Mouse (Mus musculus) frontal cortex, postnatal 36 days (tissue): ENCODE data around the gene Gm20388.

Experiments used
- DNase-seq, 2 experiments: peaks; one replicate each; pipeline ENCODE4 v3.0.0; 2022; ENCODE audit warnings: low spot score in 2 of 2

Gene Gm20388

DNA sequence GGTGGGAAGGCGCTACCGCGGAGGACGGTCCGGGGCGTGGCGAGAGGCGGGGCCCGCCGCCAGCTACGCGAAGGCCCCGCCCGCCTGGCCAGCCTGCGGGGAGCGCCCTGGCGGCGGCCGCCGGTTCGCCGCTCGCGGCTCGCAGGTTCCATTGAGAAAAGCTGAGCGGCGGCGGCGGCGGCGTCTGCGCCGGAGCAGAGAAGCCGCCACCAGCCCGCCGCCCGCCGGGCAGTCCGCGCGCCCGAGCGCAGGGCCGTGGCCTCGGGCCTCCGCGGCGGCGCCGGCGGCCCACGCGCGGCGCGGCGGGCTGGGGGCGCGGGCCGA is 2371.4 kb downstream of the Gm20388 start, which contains the start of gene Zfpm1:
TSS of gene Zfpm1 (plus strand) at position 107 of the 324 bp plus-strand sequence.
- no peak for DNase-seq

DNA sequence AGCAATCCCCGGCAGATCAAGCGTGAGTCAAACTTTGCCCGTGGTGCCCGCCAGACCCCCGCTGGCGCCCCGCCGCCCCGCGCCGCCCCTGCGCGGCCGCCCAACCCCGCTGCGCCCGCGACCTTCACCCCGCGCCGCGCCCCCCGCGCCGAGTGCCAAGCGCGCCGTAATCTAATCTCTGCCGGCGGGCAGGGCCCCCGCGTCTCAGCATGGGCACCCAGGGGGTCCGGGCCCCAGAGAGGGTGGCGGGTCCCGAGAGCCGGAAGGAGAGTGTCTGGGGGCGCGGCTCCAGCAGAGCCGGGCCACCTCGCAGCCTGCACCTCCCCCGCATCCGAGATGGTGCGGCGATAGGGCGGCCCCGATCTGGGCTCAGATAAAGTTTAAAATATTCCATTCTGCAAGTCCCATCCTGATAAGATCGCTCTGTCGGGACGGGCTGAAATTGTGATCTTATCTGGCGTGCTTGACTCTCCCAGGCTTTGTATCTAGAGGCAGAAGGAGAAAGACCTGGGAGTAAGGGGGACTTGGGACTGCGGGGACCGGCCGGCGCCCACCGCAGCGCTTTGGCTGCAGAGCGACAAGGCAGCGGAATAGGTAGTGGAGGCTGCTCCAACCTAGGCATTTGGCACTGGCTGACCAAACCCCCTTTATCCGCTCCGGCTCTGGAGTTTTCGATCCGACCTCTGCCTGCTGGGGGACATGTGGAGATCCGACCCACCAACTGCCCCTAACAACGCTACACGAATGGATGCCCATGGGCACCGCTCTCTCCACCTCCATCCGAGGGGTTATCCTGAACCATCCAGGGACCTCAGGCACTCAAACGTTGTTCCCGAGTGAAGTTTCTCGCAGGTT is 2372.1 kb downstream of the Gm20388 start:
- DNase-seq = peak in 1 of 2 experiments; percentile 42

DNA sequence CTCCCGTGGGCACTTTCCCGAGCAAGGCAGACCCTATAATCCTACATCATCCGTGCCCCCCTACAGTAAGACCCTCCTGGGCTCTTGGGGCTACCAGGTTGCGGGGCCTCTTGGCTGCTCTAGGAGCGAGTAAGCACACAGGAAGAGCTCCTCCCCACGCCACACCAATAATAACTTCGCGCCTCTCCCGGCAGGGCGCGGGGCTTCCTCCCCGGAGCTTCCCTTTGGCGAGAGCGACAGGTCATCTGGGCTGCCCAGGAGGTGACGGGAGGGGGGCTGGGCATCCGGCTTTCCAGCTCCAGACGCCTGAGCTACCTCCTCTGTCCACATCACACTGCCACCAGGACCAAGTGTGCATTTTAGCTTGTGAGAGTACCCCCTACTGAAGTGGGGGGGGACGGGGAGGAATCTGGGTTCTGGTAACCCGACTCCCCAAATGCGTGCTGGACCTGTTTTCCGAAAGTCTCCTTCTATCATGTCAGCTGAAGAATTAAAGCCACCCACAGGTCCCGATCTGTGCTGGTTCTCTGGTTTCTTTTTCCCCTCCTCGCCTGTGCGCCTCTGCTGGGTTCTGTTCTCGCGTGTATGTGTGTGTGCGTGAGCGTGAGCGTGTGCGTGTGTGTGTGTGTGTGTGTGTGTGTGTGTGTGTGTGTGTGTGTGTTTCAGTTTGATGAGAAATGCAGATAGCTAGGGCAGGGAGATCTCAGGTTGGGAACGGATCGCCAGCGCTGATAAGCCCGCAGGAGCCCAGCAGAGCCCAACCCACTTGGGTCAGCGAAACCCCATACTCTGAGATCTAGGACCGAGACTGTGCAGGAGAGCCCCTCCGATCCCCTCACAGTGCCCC is 2372.9 kb downstream of the Gm20388 start:
- peak; percentile 40 to 62 for DNase-seq

DNA sequence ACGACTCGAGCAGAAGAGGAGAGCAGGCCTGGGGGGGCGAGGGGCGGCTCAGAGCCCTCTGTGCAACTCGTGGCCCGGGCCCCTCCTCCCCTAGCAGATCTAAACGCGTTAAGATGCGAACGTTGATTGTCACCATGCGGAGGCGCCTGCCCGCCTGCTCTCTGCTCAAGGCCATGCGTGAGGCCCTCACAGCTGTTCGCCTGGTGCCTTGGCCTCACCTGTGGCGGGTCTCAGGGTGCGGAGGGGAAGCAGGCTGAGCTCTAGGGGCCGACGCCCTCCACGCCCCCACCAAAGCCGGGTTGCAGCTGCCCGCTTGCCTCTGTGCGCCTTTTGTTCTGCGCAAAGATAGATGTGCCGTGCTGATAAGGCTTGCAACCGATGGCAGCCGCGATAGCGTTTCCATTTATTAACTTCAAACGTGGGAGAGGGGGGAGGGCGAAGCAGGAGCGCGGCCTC is 2373.6 kb downstream of the Gm20388 start:
- DNase-seq = peak; percentile 49 to 51

DNA sequence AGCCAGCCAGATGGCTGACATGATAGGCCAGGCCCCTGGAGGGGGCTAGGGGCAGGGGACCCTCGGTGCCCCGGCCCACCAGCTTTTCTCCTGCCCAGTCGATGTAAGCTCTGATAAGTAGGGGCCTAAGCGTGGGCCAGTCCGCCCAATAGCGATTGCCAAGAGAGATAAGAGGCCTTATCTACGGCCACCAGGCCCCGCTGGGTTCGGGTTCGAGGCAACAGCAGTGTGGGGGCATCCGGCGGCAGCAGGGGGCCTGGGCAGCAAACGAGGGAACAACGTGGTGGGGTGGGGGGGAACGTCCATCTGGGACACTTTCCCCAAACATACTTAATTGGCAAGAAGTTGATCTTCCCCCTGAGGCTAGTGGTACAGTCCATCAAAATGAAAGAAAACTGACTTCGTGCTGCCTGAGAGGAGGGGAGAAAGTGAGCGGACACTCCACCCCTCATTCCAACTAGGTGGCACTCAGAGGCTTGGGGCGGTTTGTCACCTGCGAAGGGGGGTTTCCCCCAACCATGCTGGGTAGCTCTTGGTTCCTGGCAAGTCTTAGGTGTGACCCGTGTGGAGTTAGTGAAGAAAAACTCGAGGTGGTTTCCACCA is 2374.1 kb downstream of the Gm20388 start:
- DNase-seq = no peak

DNA sequence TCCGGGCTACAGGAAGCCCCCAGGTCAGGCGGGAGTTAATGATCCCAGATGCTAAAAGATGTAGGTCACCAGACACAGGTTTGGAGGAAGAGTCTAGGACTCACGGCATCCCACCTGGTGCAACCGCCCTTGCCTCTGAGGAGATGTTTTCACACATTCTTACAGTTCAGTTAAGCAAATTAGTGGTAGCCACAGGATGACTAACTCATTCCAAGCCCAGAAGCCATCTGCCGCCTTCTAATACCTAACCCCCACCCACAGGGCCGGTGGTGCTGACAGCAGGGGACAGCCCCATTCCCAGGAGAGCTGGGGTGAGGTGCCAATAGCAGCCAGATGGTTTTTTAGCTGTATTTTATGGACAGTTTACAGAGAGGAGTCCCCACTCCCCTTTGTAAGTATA is 2375.1 kb downstream of the Gm20388 start:
- no peak for DNase-seq

DNA sequence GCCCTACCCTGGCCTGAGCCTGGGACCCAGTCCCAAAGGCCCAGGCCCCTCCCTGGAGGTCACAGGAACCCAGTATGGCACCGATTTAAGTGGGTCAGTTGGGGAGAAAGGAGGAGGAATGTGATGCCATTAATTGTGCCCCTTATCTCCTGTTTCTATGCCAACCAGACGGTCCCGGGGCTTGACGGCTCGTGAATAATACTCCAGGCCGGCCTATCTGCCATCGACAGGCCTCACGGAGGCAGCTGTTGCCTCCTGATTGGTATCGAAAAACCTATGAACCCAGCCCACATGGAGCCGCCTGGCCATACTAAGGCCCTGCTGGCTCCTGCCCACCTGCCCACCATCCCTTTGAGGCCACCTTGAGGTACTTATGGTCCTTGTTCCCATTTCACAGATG is 2376.3 kb downstream of the Gm20388 start:
- no peak for DNase-seq

DNA sequence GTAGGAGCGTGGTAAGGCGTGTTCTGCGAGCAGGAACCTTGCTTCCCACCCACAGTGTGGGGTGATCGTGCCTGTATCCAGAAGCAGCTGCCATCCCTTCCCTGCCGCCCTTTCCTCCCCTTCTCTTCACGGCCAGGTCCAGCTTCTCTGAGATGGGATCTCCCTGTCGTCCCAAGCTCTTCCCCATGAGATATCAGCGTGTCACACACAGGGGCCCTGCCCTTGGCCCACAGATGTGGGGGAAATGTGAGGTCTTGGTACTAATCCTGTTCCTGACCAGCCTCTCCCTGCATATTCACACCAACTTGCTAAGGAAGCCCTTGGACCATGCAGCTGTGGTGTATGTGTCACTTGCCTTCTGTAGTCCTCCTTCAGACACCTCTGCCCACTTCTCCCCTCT is 2377.1 kb downstream of the Gm20388 start:
- DNase-seq = no peak

DNA sequence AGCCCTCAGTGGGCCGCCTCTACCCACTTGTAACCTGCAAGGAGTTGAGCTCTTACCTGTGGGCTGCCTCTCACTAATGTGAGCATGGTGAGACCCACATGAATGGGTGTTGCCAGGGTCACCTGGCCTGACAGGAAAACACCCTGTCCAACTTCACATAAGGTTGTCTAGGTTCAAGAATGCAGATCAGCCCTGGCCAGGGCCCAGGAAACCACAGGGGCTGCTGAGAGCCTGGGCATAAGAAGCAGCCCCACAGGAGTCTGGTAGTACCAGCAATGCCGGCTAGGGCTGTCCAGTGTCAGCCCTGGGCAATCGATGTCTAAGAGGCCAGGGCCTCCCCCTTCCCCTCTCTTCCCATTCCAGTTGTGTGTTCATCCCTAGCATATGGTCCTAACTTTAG is 2377.7 kb downstream of the Gm20388 start:
- no peak for DNase-seq

DNA sequence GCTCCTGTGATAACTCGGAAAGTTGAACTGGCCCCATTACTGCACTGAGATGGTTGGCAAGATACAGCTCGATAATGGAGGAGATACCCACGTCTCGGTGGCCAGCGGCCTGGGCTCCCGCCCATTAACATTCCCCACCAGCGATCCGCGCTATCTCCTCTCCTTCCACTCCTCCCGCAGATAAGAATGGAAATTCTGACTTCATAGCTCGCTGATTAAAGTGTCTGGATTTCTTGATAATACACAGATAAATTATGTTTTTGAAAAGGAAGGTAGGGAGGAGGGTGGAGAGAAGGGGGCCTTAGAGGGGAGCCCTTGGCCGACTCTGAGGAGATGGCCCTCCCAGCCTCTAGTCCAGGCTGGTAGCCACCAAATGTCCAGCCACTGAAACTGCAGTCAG is 2380.4 kb downstream of the Gm20388 start:
- DNase-seq = no peak

DNA sequence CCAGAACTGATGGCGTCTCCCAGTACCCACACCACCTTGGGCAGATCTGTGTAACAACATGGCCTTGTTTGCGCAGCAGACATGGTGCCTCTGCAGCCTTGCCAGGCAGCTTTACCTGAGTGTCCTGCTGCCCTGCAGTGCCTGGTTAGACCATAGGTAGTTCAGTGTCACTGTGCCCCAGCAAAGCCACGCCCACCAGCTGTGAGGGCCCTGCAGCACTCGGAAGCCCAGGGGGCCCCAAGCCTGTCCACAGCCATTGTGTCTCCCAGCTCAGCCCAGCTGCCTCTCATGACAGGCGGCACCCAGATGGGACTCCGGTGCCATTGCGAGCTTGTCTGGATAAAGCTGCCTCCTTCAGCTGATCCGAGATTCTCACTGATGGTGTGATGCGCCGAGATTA is 2380.9 kb downstream of the Gm20388 start:
- DNase-seq = no peak

DNA sequence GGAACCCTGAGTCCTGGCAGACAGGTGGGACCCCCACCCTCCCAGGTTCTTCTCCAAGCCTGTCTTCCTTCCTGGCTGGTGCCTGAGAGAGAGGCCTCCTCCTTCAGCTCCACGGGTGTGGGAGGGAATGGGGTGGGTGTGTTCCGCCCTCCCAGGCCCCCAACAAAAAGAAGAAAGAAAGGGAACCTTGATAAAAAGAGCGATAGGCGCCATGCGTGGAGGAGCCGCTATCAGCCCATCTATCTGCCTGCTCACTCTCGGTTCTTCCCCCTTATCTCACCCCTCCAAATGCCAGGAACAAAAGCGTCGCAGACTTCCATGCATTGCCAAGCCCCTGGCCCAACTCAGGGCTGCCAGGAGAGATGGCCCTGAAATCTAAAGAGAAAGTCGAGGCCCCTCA is 2382.8 kb downstream of the Gm20388 start:
- DNase-seq = no peak

DNA sequence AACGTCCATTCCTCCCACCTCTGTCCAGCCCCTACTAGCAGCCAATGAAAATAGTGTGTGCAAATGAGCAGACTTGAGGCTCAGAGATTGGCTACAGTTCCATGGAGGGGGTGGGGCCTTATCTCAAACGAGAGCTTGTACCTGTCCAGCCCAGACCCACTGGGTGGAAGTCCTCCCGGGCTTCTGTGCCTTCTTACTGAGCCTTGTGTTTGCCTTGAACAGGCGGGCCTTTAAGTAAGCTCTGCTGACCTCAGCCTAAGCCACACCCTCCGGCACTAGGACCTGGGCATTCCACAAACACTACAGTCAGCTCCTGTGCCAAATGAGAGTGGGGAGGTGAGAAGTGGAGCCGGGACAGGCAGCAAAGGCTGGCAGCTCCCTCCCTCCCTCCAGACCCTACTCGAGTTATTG is 2383.6 kb downstream of the Gm20388 start:
- no peak for DNase-seq

DNA sequence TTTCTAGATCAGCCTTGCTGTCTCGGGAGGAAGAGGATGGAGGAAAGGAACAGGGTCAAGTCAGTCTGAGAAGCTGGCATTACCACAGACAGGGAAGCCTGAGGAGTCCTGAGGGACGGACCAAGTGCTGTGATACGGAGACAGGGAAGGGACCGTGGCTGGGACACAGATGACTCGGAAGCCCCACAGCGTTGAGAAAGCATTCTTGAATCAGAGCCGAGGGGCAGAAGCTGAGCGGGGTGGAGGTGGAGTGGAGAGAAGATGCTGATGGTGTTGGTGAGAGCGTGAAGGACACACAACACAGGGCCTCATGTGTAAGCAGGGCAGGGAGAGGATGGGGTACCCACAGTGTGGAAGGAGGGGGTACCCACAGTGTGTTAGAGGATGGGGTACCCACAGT is 2384.7 kb downstream of the Gm20388 start:
- no peak for DNase-seq

DNA sequence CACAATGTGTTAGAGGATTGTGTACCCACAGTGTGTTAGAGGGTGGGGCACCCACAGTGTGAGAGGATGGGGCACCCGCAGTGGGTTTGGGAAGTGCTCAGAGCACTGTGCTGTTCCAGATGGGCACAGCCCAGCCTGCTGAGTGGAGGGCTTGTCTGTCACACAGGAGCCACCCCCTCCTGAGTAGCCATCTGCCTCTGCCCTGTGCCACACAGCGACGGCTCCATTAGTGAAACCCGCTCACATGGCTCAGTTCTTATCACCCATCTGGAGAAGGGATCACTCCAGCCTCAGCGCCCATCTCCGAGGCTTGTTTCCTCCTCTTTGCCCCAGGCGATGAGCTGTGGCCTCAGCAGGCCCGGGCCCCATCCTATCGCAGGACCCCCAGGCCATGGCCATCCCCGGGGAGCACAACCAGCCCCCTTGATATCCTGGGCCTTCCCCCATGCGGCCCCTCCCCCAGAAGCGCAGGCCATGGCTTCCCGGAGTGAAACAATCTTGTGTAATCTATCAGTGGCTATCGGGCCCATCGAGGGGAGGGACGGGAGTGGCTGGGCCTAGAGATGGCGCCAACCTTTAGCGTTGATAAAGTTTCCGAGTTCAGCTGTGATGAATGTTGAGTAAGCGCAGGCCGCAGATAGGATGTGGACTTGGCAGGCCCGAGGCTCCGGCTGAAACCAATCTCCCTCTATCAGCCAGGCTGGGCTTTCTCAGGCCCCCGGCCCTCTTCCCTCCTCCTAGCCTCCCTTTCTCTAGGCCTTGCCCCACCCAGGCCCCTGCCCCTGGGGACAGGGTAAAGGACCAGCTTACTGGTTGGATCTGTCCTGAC is 2385.7 kb downstream of the Gm20388 start:
- DNase-seq = no peak

DNA sequence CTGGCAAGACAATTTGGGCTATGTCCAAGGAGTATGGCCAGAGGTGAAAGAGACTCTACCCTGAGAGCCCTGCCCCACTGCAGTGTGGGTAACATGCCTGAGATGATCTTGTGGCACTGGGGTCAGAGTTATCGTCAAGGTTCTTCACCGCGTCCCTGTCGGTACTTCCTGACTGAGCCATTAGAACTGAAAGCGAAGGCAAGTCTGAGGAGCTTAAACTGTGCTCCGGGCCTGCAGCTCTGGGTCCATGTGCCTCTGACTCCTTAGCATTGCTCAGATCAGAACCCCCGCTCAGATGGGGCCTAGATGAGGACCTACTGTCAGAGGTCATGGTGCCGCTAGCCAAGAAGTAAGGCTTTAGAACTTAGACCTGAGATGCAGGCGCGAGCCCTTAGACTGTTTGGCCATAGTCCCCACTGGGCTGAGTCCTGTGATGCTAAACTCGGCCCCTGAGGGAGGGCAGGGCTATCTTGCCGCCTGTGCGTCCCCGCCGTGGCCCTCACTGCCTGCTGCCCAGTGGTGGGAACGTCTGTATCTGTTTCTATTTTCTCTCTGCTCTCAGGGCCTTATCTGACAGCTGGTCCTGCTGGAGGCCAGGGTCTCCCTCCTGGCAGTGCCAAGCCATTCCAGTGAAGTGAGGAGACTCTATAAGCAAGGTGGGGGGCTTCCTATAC is 2389.1 kb downstream of the Gm20388 start:
- DNase-seq = no peak

DNA sequence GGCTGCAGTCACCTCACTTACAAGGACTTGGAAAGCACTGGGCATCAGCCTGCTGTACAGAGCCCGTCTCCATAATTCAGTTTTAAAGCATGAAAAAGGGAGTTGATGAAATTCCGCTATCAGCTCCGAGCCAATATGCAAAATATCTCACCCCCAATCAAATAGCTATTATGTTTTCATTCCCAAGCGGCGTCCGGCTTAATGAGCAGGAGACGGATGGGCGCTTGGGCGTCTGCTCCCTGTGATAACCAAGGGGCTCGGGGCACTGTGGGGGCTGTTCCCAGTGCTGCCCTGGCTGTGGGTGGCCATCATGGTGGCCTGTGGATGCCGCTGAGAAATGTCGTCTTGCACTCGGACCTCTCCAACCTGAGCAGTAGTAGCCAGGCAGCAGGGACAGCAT is 2390.4 kb downstream of the Gm20388 start:
- no peak for DNase-seq

DNA sequence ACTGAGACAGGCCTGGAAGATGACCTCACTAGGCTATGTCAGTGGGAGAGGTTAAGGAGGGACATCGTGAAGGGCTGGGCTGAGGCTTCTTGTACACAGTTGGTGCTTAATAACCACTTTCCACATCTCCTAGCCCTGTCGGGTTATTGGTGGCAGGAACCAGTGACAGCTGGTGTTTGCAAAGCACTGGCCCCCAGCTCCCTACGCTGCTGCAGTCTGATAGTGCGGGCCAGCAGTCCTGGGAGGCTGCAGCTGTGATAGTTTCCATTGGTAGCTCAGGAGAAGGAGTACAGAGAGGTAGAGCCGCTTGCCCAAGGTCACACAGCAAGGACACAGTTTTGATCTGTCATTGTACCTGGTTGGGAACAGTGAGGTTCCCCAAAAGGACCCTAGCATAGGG is 2391.2 kb downstream of the Gm20388 start:
- DNase-seq = no peak

DNA sequence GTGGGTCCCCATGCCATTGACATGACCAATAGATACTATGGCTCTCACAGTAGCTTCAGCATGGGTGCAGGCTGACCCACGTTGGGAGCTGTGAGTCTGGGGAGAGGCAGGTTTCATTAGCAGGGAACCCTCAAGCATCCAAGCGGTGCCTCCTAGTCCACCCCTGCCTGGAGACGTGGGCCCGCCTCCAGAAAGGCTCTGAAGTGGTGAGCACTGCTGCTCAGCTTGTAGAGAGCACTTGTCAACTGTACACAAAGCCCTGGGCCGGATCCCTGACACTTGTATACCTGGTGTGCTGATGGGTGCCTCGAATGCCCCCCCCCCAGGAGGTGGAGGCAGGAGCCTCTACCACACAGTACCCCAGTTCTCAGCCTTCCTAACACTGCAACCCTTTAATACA is 2392.8 kb downstream of the Gm20388 start:
- DNase-seq = no peak

DNA sequence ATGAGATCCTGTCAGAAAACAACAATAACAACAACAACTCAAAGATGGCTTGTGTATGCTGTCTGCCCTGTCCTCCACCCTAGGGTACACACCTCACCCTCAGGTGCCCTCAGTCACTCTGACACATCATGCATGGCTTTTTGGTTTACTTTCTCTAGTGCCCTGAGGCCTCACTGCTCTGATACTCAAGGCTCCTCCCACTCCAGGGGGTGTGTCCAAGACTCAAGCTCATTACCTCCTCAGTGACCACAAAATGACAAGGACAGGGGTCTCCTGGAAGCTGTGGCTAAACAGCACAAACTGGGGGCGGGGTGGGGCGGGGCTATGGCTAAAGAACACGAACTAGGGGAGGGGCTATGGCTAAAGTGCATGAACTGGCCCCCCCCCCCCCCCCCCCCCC is 2393.4 kb downstream of the Gm20388 start:
- no peak for DNase-seq
